Mouse (Mus musculus): ENCODE measurements at regions not wholly inside any gene's neighbourhood (a gene's known extent, or its start where the extent isn't known, plus 50 kb on each side); places are given as distances from the start of the nearest gene placed in this dataset. TPM values are rescaled to one million over a fixed set of nuclear protein-coding genes. Genes with fewer than 3 reads are reported as not detected.

Small RNA genes in the stretch of these regions (microRNA-seq; reads per million reads assigned to microRNA genes)
- gene Mir6341, result not detected
